Mouse (Mus musculus) layer of hippocampus, postnatal 36 days (tissue): ENCODE data around the gene Chrm4. TPM values are rescaled to one million over a fixed set of nuclear protein-coding genes. Genes with fewer than 3 reads are reported as not detected.

Source experiments
- DNase-seq, 2 experiments: peaks; one replicate each; pipeline ENCODE4 v3.0.0; 2022
- microRNA-seq, 2 experiments: library from miRNA; unstranded; fragments of <30 nt; microRNA quantifications; one replicate each; pipeline ENCODE4 v1.2.0; 2021
- total RNA-seq, 2 experiments: library from RNA; stranded (reverse); gene quantifications; 2 replicates each; pipeline ENCODE4 v1.2.3; 2021

Chrm4 gene
- total RNA-seq, 2 experiments from 2014 or later, result 25.7 to 28.6 TPM

DNA sequence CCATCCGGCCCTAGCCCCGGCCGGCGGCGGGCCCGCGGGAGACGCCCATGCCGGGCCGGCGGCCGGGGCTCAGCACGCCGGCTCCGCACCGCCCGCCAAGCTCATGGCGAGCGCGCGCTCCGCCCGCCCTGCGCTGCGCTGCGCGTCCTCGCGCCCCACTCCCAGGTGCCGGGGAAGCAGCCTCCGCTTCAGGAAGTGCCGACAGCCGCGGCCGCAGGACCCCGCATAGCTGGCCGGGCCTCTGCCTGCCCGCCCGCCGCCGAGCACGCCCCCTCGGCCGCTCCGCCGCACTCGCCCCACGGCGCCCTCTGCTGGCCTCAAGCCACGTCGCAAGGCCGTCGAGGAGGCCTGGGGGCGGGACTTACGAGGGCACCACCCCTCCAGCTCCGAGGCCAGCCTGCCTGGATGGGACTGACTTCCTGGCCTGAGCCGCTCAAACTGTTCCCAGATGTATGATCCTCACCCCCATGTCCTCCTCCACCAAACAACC is 36.4 kb downstream of the Chrm4 start:
- peak; percentile 94 to 95 for DNase-seq

- no peak for DNase-seq
Observed at GRCm38 (mm10) chr2:91964610-91965204, 37.7 kb downstream of the Chrm4 start.

DNA sequence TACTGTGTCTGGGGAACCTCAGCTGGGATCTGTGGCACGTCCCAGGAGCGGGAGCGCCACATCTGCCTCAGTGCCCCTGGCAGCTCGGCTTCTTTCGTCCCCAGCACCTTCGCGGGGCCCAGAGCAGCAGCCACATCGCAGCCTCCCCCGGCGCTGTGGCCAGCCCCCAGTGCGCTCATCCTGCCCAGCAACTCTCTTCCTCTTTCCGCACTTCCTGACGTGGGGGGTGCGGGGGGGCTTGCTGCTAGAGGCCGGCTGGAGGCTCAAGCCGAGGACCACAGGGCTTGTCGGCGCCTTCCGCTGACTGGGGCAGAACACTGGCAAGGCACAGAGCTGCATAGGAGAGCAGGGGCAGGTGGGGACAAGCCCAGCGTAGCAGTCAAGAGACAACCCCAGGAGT is 38.4 kb downstream of the Chrm4 start:
- DNase-seq, result no peak

DNA sequence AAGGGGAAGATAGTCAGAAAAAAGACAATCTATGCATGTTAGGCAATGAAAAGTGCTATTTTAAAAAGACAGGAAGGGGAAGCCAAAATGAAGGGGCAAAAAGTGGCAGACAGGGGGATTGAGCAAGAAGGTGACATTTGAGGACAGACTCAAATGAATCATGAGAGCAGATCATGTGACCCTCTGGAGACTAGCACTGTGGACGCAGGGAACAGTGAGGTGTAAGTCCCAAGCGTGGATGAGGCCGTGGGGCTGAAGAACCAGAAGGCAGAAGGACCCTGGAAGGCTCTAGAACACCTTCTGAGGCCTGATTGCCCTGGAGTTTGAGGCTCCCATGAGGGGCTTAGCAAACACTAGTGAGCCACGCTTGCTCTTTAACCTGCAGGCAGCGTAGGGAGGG is 39.3 kb downstream of the Chrm4 start:
- DNase-seq, result no peak

- DNase-seq, result no peak
Observed at GRCm38 (mm10) chr2:91967962-91968361, 40.9 kb downstream of the Chrm4 start.

DNA sequence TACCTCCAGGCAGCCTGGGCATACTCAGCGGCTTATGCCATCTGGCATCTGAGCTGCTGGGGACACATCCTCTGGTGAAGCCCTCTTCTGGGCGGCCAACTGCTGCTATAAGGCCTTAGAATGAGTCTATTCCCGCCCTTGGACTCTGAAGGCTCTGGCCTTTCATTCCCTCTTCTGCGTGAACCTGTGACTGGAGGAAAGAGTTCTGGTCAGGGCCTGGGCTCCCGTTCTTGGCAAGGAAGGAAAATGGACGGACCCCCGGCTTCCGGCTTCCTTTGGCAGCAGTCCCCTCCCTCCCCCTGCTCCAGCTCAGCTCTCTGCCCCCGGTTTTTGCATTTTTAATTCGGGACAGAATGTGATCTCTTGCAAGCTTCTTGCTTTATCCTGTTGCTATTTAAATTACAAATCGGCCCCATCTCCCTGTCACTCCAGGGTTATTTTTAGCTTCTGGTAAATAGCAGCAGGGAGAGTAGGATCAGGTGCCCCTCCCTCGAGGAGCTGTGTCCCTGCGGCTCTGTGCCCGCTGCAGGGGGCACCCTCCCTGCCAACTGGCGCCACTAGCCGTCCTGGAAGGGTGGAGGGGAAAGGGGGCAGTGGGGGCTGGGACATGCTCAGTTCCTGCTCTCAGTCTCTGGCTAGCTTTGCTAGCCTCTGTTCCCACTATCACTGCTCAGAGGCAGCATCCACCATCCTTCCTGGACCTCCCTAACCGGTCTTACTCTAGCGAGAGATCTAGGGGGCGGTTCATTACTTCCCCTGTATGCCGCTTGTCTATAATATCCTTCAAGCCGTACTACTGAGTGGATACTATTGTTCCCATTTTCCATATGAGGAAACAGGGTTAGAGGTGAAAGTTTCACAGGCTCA is 44.4 kb downstream of the Chrm4 start:
- DNase-seq, result peak in 1 of 2 experiments; percentile 63

GRCm38 (mm10) chr2:91972121-91972566 is 45.1 kb downstream of the Chrm4 start:
- no peak for DNase-seq

- DNase-seq, result no peak
Observed at GRCm38 (mm10) chr2:91973416-91974135, 46.5 kb downstream of the Chrm4 start.

DNA sequence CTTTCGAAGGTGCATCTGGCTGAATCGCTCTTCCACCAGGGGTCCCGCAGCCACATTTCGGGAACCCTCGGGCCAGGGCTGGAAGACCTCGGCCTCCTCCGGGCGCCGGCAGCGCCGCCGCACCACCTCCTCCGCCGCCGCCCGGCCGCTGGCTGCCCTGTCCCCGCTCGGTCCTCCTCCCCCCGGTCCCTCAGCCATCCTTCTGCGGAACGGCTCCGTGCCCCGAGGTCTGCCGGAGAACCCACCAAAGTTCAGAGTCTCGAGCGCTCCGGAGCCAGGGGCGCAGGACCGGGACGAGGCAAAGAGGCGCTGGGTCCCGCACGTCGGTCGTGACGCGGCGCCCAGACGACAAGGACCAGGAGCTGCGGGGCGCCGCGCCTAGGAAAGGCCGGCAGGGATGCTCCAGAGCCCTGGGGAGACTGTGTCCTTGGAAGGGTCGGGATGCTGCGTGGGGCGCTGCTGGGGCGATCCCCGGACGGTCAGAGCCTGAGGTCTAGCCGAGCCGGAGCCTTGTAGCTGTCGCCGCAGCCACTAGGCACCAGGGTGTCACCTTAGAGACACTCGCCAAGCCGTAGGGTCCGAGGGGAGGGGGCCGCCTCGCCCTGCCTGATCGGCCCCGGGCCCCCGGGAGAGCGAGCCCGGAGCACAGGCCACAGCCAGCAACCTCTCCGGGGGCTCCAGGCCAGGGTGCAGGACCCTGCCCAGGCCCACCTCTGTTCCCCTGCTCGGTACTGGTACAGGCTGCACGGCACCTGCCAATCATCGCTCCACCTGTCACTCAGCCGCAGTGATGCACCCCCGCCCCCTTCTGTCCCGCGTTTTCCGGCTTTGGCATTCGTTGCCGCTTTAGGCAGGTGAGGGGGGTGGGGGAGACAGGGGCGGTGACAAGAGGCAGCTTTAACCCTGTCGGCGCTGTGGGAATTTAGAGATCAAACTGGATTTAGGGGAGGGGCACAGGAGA is 48.8 kb downstream of the Chrm4 start, which contains the start of gene Dgkz:
Gene Dgkz, minus strand, starts transcription at position 284 of the 961 bp plus-strand sequence.
- DNase-seq, result no peak

- no peak for DNase-seq
Observed at GRCm38 (mm10) chr2:91977960-91978359, 50.9 kb downstream of the Chrm4 start.

Small RNA genes lying within 50 kb of the gene (microRNA-seq; reads per million reads assigned to microRNA genes)
- gene Mir6999, result 0.60 to 1.3 reads per million in 2 experiments

Other genes starting within 250 kb of the Chrm4 start
- 10 to 100 TPM; 74.0 to 74.4 TPM for gene Atg13, start 216.7 kb upstream of the Chrm4 start, total RNA-seq
- gene Harbi1, start 216.4 kb upstream of the Chrm4 start, total RNA-seq, result 1 to 10 TPM; 7.1 to 7.3 TPM
- gene Ambra1, start 197.1 kb upstream of the Chrm4 start, total RNA-seq, result 10 to 100 TPM; 44.7 to 49.4 TPM
- gene Mdk, start 5.0 kb downstream of the Chrm4 start, total RNA-seq, result 10 to 100 TPM; 25.4 to 29.4 TPM
- not detected for gene Gm9821, start 18.5 kb downstream of the Chrm4 start, total RNA-seq
- gene Dgkz, start 48.6 kb downstream of the Chrm4 start, total RNA-seq, result 100 to 1,000 TPM; 500 to 531 TPM
- gene Creb3l1, start 97.3 kb downstream of the Chrm4 start, total RNA-seq, result 1 to 10 TPM; 3.4 to 4.3 TPM
- 100 to 1,000 TPM; 136 to 142 TPM for gene Phf21a, start 165.9 kb downstream of the Chrm4 start, total RNA-seq